Mouse (Mus musculus) adrenal gland, adult 10 weeks (tissue): ENCODE measurements around the gene Lipm. TPM values are rescaled to one million over a fixed set of nuclear protein-coding genes. Genes with fewer than 3 reads are reported as not detected.

Source experiments
- polyA plus RNA-seq: library from polyadenylated mRNA; stranded (reverse); fragments of 350-450 nt; fragmentation: Illumina TruSeq; extraction: RNeasy Lipid Tissue Mini Kit (QIAGEN cat#74804); gene quantifications from one replicate; pipeline ENCODE4 v1.2.3, GENCODE M21; 2014; ENCODE audit warnings: low read depth, low replicate concordance

Lipm gene
- not detected for polyA plus RNA-seq

DNA sequence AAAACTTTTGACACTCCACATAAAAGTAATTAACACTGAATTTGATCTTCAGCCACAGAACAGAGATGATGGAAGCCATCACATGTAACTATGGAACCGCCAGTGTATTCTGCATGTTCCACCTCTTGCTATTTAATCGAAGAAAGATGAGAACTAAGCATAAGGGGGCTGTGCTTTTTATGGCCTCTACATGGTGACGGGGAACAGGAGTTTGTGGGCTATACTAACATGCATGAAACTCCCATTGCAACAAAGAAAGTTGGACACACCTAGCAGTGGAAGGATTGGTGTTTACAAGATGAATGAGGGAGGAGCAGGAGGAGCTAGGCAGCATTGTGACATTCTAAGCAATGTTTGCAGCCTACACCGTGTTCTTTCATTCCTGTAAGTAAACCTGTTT lies at the start of gene Lipm:
Gene Lipm (plus strand): TSS at position 301 of the 400 bp plus-strand sequence.

DNA sequence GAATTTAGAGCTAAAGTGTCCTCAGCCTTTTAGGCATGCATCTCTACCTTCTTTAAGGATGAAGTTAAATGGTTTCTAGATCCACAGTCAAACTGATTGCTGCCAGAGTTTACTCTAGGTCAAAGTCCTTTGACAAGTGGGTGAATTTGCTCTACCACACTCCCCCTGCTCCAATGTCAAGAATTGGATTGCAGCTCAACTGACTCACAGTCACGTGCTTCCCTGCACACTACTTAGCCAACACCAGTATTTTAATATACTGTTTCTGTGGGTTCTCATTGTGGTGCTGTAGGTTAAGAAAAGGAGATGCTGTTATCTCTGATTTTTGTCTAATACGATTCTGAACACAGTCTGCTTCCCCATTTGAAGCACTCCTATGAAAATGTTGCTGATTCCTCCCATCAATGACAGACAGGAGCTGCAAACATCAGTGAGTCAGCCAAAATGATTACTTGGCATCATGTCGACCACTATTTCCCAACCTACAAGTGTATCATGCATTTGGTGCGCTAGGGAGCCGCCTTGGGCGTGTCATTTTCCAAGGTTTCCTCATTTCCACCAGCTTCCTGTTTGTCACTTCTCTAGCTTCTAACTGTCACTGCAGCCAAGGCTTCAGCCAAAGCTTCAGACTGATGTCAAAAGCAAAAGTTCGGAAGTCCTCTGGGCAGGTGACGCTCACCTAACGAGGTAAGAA lies 33.8 kb upstream of the Lipm start, which contains the start of gene Lipn:
Gene Lipn (plus strand): TSS at position 580 of the 694 bp plus-strand sequence.

DNA sequence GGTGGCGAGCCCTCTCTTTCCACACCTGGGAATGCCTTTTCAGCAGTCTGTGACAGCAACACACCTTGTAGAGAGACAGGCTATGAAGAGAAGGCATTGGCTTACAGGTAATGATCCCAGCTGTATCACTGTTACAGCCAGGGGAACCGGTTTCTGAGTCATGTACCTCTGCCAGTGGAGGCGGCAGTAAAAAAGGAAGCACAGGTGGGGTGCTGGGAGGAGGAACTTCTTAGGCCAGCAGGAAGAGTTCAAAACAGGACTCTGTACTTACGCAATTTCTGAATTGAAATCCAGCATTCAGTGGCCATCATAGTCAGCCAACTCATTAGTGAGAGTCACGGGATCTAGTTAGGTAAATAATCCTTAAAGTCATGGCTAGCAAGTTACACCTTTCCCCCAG lies 65.2 kb downstream of the Lipm start, which contains the start of gene Ankrd22:
Gene Ankrd22 (minus strand): TSS at position 163 of the 400 bp plus-strand sequence.

Other genes with a start within 250 kb of the Lipm start
- gene Lipf, start 139.7 kb upstream of the Lipm start, polyA plus RNA-seq, result not detected
- gene Lipk, start 92.6 kb upstream of the Lipm start, polyA plus RNA-seq, result not detected
- not detected for gene Lipn, start 33.6 kb upstream of the Lipm start, polyA plus RNA-seq
- not detected for gene Ankrd22, start 65.1 kb downstream of the Lipm start, polyA plus RNA-seq
- 9.3 TPM for gene Stambpl1, start 91.3 kb downstream of the Lipm start, polyA plus RNA-seq
- 9.2 TPM for gene Acta2, start 154.7 kb downstream of the Lipm start, polyA plus RNA-seq
- 29.7 TPM for gene Fas, start 189.7 kb downstream of the Lipm start, polyA plus RNA-seq